Mouse (Mus musculus): Measurements from ENCODE around the gene Smap1. TPM values are rescaled to one million over a fixed set of nuclear protein-coding genes. Genes with fewer than 3 reads are reported as not detected.

The Smap1 gene
- polyA plus RNA-seq, 1 experiment from 2014 or later, result 41.7 TPM

DNA sequence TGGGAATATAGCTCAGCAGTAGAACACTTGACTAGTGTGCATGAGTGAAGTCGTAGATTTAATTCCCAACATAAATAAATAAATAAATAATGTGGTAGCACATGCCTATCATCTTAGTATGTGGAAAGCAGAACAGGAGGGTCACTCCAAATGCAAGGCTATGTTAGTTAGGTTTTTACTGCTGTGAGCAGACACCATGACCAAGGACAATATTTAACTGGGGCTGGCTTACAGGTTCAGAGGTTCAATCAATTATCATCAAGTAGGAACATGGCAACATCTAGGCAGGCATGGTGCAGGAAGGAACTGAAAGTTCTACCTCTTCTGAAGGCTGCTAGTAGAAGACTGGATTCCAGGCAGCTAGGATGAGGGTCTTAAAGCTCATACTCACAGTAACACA lies 22.0 kb upstream of the Smap1 start:
- ATAC-seq (replicated peaks; ENCODE audit: low FRiP score), result 0 out of 2 replicates have a peak, but pooled peaks have one; percentile 22
- no peak overlapping the region for H3K4me3 ChIP-seq (replicated peaks)
- H3K27ac ChIP-seq, result no peak overlapping the region
- H3K27me3 ChIP-seq, result no peaks in the 10 kb centered on the region
- H3K36me3 ChIP-seq, result no peaks in the 10 kb centered on the region
- no peaks in the 10 kb centered on the region for H3K4me1 ChIP-seq
- 91% methylated on average over 1 of the region's 1 CpGs for WGBS
- no peak overlapping the region for H3K4me2 ChIP-seq
- no peaks in the 10 kb centered on the region for H3K9me3 ChIP-seq (replicated peaks)
- H3K9ac ChIP-seq, result no peak overlapping the region

DNA sequence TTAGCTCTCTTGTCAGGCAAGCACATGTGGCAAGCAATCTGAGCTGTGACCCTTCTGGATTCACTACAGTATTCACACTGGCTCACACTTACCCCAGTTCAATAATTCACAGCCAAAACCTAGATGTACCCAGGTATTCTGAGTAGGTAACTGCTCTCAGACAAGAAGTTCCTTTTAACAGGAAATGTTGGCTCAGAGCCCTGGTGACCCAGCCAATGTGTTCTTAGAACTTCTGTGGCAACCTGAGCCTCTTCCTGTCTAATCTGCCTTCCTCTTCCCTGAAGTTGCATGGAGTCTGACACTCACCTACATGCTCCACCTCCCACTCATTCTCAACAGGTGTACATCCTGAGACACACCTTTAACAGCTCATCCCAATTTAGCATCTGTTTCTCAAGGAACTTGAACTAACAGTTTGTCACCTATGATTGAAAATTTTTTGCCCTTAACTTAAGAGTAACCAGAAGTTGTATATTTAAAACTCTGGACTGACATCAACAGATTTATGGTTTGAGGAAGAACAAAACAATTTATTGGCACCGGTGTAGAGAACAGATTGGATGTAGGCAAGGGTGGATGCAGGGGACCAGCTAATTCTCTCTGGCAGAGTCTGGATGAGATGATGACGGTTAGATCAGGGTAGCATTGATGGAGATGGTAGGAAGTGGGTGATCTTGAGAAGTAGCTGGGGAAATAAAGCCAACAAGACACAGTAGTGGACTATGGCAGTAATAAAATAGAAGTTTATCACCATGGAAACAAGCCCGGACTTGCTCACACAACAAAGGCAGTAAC lies 21.2 kb upstream of the Smap1 start:
- H3K9ac ChIP-seq, result no peak overlapping the region
- H3K27ac ChIP-seq, result no peak overlapping the region
- H3K4me3 ChIP-seq (replicated peaks), result no peak overlapping the region
- H3K9me3 ChIP-seq (replicated peaks), result no peaks in the 10 kb centered on the region
- no peak overlapping the region for H3K4me2 ChIP-seq
- no peaks in the 10 kb centered on the region for H3K4me1 ChIP-seq
- no peaks in the 10 kb centered on the region for H3K27me3 ChIP-seq
- 0 out of 2 replicates have a peak, but pooled peaks have one; percentile 22 for ATAC-seq (replicated peaks; ENCODE audit: low FRiP score)
- H3K36me3 ChIP-seq, result no peaks in the 10 kb centered on the region
- 77% methylated on average over 3 of the region's 3 CpGs for WGBS

DNA sequence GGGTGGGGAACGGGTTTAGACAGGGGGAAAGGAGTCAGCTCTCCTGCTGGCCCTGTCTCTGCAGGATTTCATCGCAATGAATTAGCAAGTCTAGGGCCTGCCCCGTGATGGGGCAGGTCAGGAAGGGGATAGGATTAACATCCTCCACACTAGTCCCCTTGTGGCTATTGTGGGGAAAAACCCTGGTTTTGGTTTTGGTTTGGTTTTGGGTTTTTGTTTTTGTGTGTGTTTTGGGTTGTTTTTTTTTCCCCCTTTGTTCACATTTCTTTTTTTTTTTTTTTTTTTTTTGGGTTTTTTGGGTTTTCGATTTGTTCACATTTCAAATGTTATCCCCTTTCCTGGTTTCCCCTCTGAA lies 13.3 kb upstream of the Smap1 start:
- Histone ChIP-seq H3K9me3 (replicated peaks) (no peaks in the 10 kb centered on the region), H3K4me3 (replicated peaks) (no peak overlapping the region), H3K9ac (no peak overlapping the region), H3K27me3 (no peaks in the 10 kb centered on the region), H3K4me2 (no peak overlapping the region), H3K36me3 (no peaks in the 10 kb centered on the region), H3K27ac (no peak overlapping the region), H3K4me1 (no peaks in the 10 kb centered on the region)
- WGBS, result 21% methylated on average over 4 of the region's 4 CpGs
- ATAC-seq (replicated peaks; ENCODE audit: low FRiP score), result no peak

DNA sequence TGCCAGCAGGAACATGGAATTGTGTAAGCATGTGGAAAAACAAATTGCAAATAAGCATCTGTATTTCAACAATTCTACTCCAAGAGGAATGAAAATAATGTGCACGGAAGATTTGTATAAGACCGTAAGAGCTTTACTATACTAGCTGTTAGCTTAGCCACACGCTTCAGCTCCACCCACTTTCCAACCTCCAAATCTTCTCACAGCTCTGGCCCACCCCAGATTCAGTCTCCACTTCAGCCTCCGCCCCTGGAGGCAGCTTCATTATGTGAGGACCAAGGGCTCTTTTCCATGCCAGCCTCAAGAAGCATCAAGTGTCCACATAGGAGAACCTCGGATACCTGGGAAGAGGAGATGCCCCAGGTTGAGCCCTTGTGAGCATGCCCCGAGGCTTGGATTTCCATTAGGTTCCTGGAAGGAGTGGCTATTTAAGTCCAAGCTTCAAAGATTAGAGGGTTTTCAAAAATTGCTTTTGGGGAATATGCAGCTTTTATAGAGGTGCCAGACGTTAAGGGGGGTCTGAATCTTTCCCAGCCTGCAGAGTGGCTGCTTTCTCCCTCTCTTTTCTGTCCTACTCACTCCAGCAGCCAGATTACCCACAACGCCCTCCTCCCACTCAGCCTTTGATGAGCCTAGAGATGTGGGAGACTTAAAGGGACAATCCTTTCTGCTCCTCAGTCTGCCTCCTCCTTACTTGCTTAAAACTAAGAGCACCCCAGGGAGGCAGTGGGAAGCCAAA lies 12.7 kb upstream of the Smap1 start:
- Histone ChIP-seq H3K4me2 (no peak overlapping the region), H3K9ac (no peak overlapping the region), H3K9me3 (replicated peaks) (no peaks in the 10 kb centered on the region), H3K4me3 (replicated peaks) (no peak overlapping the region), H3K36me3 (no peaks in the 10 kb centered on the region), H3K4me1 (no peaks in the 10 kb centered on the region), H3K27ac (no peak overlapping the region), H3K27me3 (no peaks in the 10 kb centered on the region)
- WGBS, result 51% methylated on average over 8 of the region's 8 CpGs
- ATAC-seq (replicated peaks; ENCODE audit: low FRiP score), result no peak

DNA sequence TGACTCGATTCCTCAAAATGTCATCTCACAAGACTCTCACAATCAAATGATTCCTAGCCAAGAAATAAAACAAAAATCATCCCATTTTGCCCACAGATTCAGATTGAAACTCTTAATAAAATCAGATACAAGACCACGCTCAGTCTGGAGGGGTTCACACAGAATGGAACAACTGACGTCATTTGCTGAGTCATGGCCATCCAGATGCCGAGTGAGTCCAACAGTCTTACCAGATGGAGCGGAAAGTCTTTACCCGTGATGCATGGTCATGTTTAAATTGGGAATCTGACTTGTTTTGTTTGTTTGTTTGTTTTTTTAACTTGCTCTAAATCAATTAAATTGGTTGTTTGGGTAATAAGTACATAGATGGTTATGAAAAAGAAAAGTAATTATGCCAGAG lies 7.3 kb upstream of the Smap1 start:
- no peaks in the 10 kb centered on the region for H3K36me3 ChIP-seq
- no peaks in the 10 kb centered on the region; the same call in 1 of the 2 replicates for H3K9me3 ChIP-seq (replicated peaks)
- no peak overlapping the region for H3K4me2 ChIP-seq
- H3K4me3 ChIP-seq (replicated peaks), result no peak overlapping the region
- WGBS, result 92% methylated on average over 6 of the region's 6 CpGs
- H3K9ac ChIP-seq, result no peak overlapping the region
- H3K4me1 ChIP-seq, result no peaks in the 10 kb centered on the region
- no peak for ATAC-seq (replicated peaks; ENCODE audit: low FRiP score)
- H3K27ac ChIP-seq, result no peak overlapping the region
- H3K27me3 ChIP-seq, result no peaks in the 10 kb centered on the region

DNA sequence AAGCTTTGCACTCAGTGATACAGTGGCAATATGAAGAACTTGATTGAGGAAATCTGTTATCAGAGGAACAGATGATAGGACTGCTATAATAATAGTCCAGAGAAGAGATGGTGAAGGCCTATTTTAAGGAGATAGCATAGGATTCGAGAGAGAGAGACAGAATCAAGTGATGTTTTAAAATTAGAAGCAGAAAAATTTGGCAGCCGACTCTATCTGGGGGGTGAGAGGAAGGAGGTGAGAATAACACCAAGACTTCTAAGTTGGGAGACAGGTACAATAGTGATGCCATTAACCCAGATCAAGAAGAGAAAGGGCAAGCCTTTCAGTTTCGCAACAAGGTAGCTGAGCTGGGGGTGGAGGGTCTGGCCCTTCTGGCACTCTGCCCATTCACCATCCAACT lies 6.3 kb upstream of the Smap1 start:
- no peak overlapping the region for H3K9ac ChIP-seq
- no peak for ATAC-seq (replicated peaks; ENCODE audit: low FRiP score)
- no peaks in the 10 kb centered on the region for H3K36me3 ChIP-seq
- no peaks in the 10 kb centered on the region for H3K4me1 ChIP-seq
- WGBS, result 80% methylated on average over 3 of the region's 3 CpGs
- H3K4me3 ChIP-seq (replicated peaks), result no peak overlapping the region
- no peaks in the 10 kb centered on the region; the same call in 1 of the 2 replicates for H3K9me3 ChIP-seq (replicated peaks)
- H3K4me2 ChIP-seq, result no peak overlapping the region
- no peaks in the 10 kb centered on the region for H3K27me3 ChIP-seq
- no peak overlapping the region for H3K27ac ChIP-seq

DNA sequence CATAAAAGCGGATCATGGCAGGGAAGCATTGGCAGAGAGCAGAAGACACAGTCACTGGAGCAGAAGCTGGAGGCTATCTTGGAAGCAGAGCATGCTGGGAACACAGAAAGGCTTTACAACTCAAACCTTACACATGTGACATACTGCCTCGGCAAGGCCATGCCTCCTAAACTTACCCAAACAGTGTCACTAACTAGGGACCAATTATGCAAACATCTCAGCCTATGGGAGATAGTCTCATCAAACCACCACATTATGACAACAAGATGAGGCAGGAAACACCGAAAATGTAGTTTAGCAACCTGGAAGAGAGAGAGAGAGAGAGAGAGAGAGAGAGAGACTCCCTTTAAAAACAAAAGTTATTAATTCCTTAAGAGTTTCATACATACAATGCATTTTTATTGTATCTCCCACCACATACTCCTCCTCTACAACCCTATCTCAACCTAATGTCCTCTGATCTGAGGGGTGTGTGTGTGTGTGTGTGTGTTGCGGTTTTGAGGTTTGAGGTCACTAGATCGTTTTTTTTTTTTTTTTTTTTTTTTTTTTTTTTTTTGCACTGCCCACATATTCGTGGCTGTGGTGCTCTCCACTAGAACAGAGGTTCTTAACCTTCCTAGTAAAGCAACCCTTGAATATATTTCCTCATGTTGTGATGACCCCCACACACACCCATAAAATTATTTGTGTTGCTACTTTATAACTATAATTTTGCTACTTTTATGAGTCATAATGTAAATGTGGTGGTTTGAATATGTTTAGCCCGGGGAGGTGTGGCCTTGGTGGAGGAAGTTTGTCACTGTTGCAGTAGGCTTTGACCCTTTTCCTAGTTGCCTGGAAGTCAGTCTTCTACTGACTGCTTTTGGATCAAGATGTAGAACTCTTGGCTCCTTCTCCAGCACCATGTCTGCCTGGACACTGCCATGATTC lies 1.9 kb upstream of the Smap1 start:
- Histone ChIP-seq H3K36me3 (no peaks in the 10 kb centered on the region), H3K9ac (no peak overlapping the region), H3K4me3 (replicated peaks) (no peak overlapping the region), H3K9me3 (replicated peaks) (no peaks in the 10 kb centered on the region; the same call in 1 of the 2 replicates), H3K27ac (no peak overlapping the region), H3K4me1 (peaks cover 10% of the 10 kb centered on the region), H3K4me2 (no peak overlapping the region), H3K27me3 (no peaks in the 10 kb centered on the region)
- ATAC-seq (replicated peaks; ENCODE audit: low FRiP score), result no peak
- WGBS, result 84% methylated on average over 7 of the region's 7 CpGs

DNA sequence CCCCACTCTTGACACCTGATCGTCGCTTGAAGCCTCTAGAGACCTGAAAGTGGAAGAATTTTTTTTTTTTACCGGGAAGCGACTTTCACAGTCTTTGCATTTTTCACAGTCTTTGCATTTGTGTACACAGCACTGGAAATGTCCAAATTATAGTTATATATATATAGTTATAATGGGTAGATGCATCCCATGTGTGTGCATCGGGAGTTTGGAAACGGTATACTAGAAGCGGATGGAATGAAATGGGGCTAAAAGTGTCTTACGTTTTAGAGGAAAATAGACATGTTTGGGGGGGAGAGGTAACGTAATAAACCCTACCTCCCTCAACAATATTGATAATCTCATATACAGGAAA lies 390 bp upstream of the Smap1 start:
- Histone ChIP-seq H3K4me3 (replicated peaks) (peak overlapping the region; percentile 73), H3K4me1 (peaks cover 10% of the 10 kb centered on the region), H3K9me3 (replicated peaks) (no peaks in the 10 kb centered on the region; the same call in 1 of the 2 replicates), H3K27ac (peak overlapping the region; percentile 95; the same call in 1 of the 2 replicates), H3K9ac (0 out of 2 replicates have a peak overlapping the region, but pooled peaks have one; percentile 81), H3K36me3 (no peaks in the 10 kb centered on the region), H3K27me3 (no peaks in the 10 kb centered on the region), H3K4me2 (peak overlapping the region; percentile 74)
- no peak for ATAC-seq (replicated peaks; ENCODE audit: low FRiP score)
- 31% methylated on average over 9 of the region's 9 CpGs for WGBS

DNA sequence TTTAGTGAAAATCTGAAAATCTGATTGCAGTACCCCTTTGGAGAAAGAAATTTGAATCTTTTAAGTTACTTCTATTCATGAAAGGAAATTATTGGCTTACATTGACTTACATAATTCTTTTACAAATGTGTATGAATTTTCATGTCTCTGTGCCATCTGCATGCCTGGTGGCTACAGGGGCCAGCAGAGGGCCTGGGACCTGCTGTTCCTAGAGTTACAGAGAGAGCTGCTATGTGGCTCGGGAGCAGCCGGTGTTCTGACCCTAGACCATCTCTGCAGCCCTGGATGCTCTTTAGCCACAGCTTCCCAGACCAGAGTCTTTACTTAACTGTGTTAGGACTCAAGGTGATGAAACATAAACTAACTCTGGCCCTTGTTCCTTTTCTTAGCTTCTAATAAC lies 1.8 kb downstream of the Smap1 start:
- Histone ChIP-seq H3K4me3 (replicated peaks) (no peak overlapping the region; the same call in 1 of the 2 replicates), H3K36me3 (no peaks in the 10 kb centered on the region), H3K9ac (no peak overlapping the region), H3K9me3 (replicated peaks) (no peaks in the 10 kb centered on the region), H3K4me1 (peaks cover 10% of the 10 kb centered on the region), H3K4me2 (peak overlapping the region; percentile 74; the same call in 1 of the 2 replicates), H3K27ac (no peak overlapping the region), H3K27me3 (no peaks in the 10 kb centered on the region)
- WGBS, result 14% methylated on average over 2 of the region's 2 CpGs
- ATAC-seq (replicated peaks; ENCODE audit: low FRiP score), result no peak

DNA sequence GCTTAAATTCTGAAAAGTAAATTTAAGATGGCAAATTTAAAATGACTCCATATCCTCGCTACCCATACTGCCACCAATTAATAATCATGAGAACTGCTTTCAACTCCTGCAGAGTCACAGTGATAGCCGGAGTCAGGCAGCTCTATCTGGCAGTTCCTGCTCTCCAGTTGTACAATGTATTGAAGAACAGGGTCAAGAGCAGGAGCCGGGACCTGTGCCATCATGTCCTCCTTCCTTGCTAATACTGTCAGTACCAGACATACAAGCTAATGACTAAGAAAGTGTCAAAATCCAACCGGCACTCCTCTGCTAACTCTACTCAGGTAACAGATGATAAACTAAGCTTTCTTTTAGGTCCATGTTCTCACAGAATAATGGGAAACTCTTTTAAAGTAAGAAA lies 3.0 kb downstream of the Smap1 start:
- Histone ChIP-seq H3K9me3 (replicated peaks) (no peaks in the 10 kb centered on the region), H3K27me3 (no peaks in the 10 kb centered on the region), H3K4me3 (replicated peaks) (no peak overlapping the region), H3K36me3 (no peaks in the 10 kb centered on the region), H3K27ac (no peak overlapping the region), H3K4me1 (peaks cover 10% of the 10 kb centered on the region), H3K4me2 (no peak overlapping the region), H3K9ac (no peak overlapping the region)
- no peak for ATAC-seq (replicated peaks; ENCODE audit: low FRiP score)
- 79% methylated on average over 4 of the region's 4 CpGs for WGBS

DNA sequence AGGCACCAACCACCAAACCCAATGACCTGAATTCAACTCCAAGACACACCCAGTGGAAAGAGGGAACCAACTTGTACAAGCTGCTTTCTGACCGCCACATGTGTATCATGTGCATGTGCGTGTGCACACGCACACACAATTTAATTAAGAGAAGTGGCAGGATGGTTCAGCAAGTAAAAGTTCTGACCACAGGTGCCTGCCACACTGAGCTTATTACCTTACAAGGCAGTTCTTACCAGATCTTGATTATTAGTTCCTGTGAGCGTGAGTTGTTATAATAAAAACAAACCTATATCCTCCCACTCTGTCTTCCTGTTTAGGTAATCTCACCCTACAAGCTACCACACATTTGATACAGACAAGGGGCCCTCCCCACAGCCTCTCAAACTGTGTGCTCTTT lies 6.6 kb downstream of the Smap1 start:
- Histone ChIP-seq H3K4me1 (no peaks in the 10 kb centered on the region), H3K27me3 (no peaks in the 10 kb centered on the region), H3K9me3 (replicated peaks) (no peaks in the 10 kb centered on the region), H3K27ac (no peak overlapping the region), H3K36me3 (no peaks in the 10 kb centered on the region), H3K4me3 (replicated peaks) (no peak overlapping the region), H3K9ac (no peak overlapping the region), H3K4me2 (no peak overlapping the region)
- WGBS, result 85% methylated on average over 4 of the region's 4 CpGs
- no peak for ATAC-seq (replicated peaks; ENCODE audit: low FRiP score)

DNA sequence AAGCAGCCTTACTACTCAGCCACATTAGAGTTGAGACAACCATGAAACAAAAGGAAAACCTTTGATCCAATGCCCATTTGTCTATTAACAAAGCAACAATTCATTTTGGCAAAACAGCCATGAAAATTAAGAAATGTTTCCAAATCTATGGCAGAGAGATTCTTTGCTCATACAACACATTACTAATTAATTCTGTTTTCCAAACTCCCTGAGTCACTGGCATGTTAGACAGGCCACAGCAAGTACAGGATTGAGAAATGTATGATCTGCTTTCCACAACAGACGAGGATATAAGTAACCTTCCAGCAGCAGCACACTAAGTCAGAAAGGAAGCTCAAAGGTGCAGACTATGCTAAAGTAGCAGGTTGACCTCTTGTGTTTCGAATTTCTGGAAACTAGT lies 9.1 kb downstream of the Smap1 start:
- H3K9ac ChIP-seq, result no peak overlapping the region
- H3K4me1 ChIP-seq, result no peaks in the 10 kb centered on the region
- no peak overlapping the region for H3K4me3 ChIP-seq (replicated peaks)
- H3K9me3 ChIP-seq (replicated peaks), result no peaks in the 10 kb centered on the region
- 0 out of 2 replicates have a peak, but pooled peaks cover 2% of the 10 kb centered on the region for H3K36me3 ChIP-seq
- no peak overlapping the region for H3K4me2 ChIP-seq
- ATAC-seq (replicated peaks; ENCODE audit: low FRiP score), result no peak
- H3K27me3 ChIP-seq, result no peaks in the 10 kb centered on the region
- H3K27ac ChIP-seq, result no peak overlapping the region
- 77% methylated on average over 2 of the region's 2 CpGs for WGBS
